ENCODE assay signal across 34 mouse cellular contexts in the genomic region with DNA sequence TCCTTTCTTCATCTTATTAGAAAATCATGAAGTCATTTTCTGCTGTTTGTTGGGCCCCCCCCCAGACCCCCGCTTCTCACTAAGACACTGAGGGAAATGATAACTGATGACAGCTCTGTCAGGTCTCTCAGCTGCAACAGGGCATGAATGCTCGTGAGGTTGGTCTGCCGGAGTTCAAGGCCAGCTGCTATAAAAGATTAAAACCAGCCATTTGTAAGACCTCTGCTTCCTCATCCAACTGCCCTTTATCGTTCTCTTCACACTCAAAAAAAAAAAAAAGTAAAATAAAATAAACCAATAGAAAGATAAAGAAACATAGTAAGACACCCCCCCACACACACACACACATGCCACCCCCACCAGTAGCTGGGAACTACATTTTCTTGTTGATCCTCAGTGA.
"Had no signal": no experiment of that assay in that cellular context is flagged by ENCODE, and none has a peak within 500 bp of the region (broad histone marks: within the 10 kb centered on the region; RNA-seq: fewer than 3 reads in every experiment).

No protein-coding gene starts in this region.

- DNase-seq: heart, postnatal 10 days; heart, postnatal 14 days; heart, postnatal 36 days; heart, postnatal 4 days; kidney, adult 11 months; kidney, adult 18-20 months; kidney, adult 2 months; kidney, adult 8-10 months; kidney, adult 9 months; kidney, postnatal 10 days; kidney, postnatal 14 days; kidney, postnatal 25 days; kidney, postnatal 36 days; kidney, postnatal 4 days; layer of hippocampus, adult 9-11 months; layer of hippocampus, postnatal 36 days had no signal

- H3K27me3 ChIP-seq: hindbrain, embryonic 15.5 days; intestine, embryonic 15.5 days had no signal

- H3K36me3 ChIP-seq: heart, embryonic 12.5 days; heart, embryonic 13.5 days; heart, embryonic 15.5 days; hindbrain, embryonic 10.5 days; hindbrain, embryonic 12.5 days; hindbrain, embryonic 13.5 days; hindbrain, embryonic 15.5 days; intestine, embryonic 15.5 days; kidney, embryonic 15.5 days had no signal

- H3K9ac ChIP-seq: heart, embryonic 12.5 days; heart, embryonic 13.5 days; heart, embryonic 15.5 days; hindbrain, embryonic 12.5 days; hindbrain, embryonic 13.5 days; hindbrain, embryonic 14.5 days; hindbrain, embryonic 15.5 days; intestine, embryonic 15.5 days; kidney, embryonic 15.5 days had no signal

- ATAC-seq: hindbrain, postnatal 0 days; inflammation-experienced regulatory T-cells, adult 6 months; intestine, embryonic 15.5 days; intestine, embryonic 16.5 days; intestine, postnatal 0 days had no signal

- H3K27ac ChIP-seq: heart, embryonic 13.5 days; heart, embryonic 15.5 days; hindbrain, embryonic 10.5 days; hindbrain, embryonic 12.5 days; hindbrain, embryonic 13.5 days; hindbrain, embryonic 14.5 days; hindbrain, embryonic 15.5 days; hindbrain, postnatal 0 days; intestine, embryonic 15.5 days; kidney, embryonic 15.5 days; kidney, postnatal 0 days; layer of hippocampus, adult 2 months; left cerebral cortex, adult 2 months had no signal

- H3K4me1 ChIP-seq: heart, embryonic 12.5 days; heart, embryonic 13.5 days; heart, embryonic 15.5 days; intestine, embryonic 15.5 days had no signal

- H3K4me2 ChIP-seq: heart, embryonic 11.5 days; heart, embryonic 12.5 days; heart, embryonic 13.5 days; heart, embryonic 15.5 days; hindbrain, embryonic 12.5 days; hindbrain, embryonic 13.5 days; hindbrain, embryonic 14.5 days; hindbrain, embryonic 15.5 days; intestine, embryonic 15.5 days; kidney, embryonic 15.5 days had no signal

- H3K4me3 ChIP-seq: heart, embryonic 12.5 days; heart, embryonic 13.5 days; heart, embryonic 15.5 days; hindbrain, embryonic 10.5 days; hindbrain, embryonic 12.5 days; hindbrain, embryonic 13.5 days; hindbrain, embryonic 15.5 days; intestine, embryonic 15.5 days; kidney, embryonic 15.5 days; layer of hippocampus, adult 2 months; left cerebral cortex, adult 2 months had no signal

- H3K9me3 ChIP-seq: heart, embryonic 12.5 days; heart, embryonic 13.5 days; heart, embryonic 15.5 days; hindbrain, embryonic 10.5 days; hindbrain, embryonic 12.5 days; hindbrain, embryonic 13.5 days; hindbrain, embryonic 15.5 days; intestine, embryonic 15.5 days; kidney, embryonic 15.5 days had no signal
